In the genomic region with DNA sequence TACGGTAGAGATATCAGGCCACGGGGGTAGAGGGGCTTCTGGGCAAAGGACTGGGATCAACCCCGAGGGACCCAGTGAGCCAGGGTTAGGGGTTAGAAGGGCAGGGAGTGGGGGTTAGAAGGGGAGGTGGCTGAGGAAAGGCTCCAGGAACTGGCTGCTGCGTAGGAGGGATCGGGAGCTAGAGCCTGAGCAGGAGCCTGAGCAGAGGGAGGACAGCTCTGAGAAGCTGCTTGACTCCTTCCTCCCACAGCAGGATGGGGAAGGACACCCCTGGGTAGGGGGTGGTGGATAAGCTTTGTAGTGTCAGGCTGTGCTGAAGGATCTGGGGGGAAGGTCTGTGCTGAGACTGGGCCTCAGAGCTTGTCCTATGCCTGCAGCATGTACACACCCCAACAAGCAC, we compare ENCODE assay signal across 20 mouse cellular contexts. TPM values are rescaled to one million over a fixed set of nuclear protein-coding genes. Genes with fewer than 3 reads are reported as not detected.
DNase-seq lines count a peak whose midpoint lies in the region; ATAC-seq lines count a peak whose summit lies in the region.
"Had no signal": no experiment of that assay in that cellular context is flagged by ENCODE, and none has a peak within 500 bp of the region (broad histone marks: within the 10 kb centered on the region; RNA-seq: fewer than 3 reads in every experiment).

No protein-coding gene starts in this region.

- no peak overlapping the region for H3K4me3 ChIP-seq in forebrain, embryonic 15.5 days
- H3K4me3 ChIP-seq in forebrain, embryonic 10.5 days, result no peak overlapping the region
- no peak overlapping the region for H3K4me3 ChIP-seq in neural tube, embryonic 11.5 days (ENCODE audit: low read depth, low read length)
- no peak overlapping the region for H3K4me3 ChIP-seq in midbrain, embryonic 12.5 days
- H3K4me3 ChIP-seq: lung, embryonic 15.5 days had no signal

- WGBS in forebrain, embryonic 15.5 days, result 37% methylated on average over 5 of the region's 5 CpGs
- WGBS in forebrain, embryonic 10.5 days, result 35% methylated on average over 5 of the region's 5 CpGs
- 46% methylated on average over 5 of the region's 5 CpGs for WGBS in neural tube, embryonic 11.5 days
- WGBS in midbrain, embryonic 12.5 days, result 15% methylated on average over 5 of the region's 5 CpGs

- H3K36me3 ChIP-seq in forebrain, embryonic 15.5 days, result peaks cover 12% of the 10 kb centered on the region; the same call in 1 of the 2 replicates
- H3K36me3 ChIP-seq in forebrain, embryonic 10.5 days (replicated peaks), result peaks cover 31% of the 10 kb centered on the region
- H3K36me3 ChIP-seq in neural tube, embryonic 11.5 days (ENCODE audit: control insufficient read depth, insufficient read depth, low read length), result peaks cover 2% of the 10 kb centered on the region
- peaks cover 9% of the 10 kb centered on the region; the same call in 1 of the 2 replicates for H3K36me3 ChIP-seq in midbrain, embryonic 12.5 days

- no peaks in the 10 kb centered on the region for H3K9me3 ChIP-seq in forebrain, embryonic 15.5 days
- no peaks in the 10 kb centered on the region for H3K9me3 ChIP-seq in forebrain, embryonic 10.5 days
- H3K9me3 ChIP-seq in neural tube, embryonic 11.5 days (ENCODE audit: control insufficient read depth, low read length), result no peaks in the 10 kb centered on the region
- no peaks in the 10 kb centered on the region for H3K9me3 ChIP-seq in midbrain, embryonic 12.5 days
- H3K9me3 ChIP-seq: embryonic facial prominence, embryonic 13.5 days; kidney, embryonic 15.5 days; lung, embryonic 15.5 days; stomach, embryonic 15.5 days had no signal

- peak; percentile 6; the same call in 1 of the 2 replicates for ATAC-seq in forebrain, embryonic 15.5 days (replicated peaks)
- ATAC-seq in neural tube, embryonic 11.5 days (ENCODE audit: insufficient read depth, low FRiP score, low TSS enrichment), result no peak
- ATAC-seq in midbrain, embryonic 12.5 days (ENCODE audit: low FRiP score, low read depth), result no peak
- ATAC-seq: inflammation-experienced regulatory T-cells, adult 6 months; Patski had no signal

- no peak overlapping the region for H3K9ac ChIP-seq in forebrain, embryonic 15.5 days (replicated peaks)
- H3K9ac ChIP-seq in neural tube, embryonic 11.5 days (ENCODE audit: low read length), result no peak overlapping the region
- no peak overlapping the region for H3K9ac ChIP-seq in midbrain, embryonic 12.5 days (replicated peaks)
- H3K9ac ChIP-seq: embryonic facial prominence, embryonic 13.5 days; kidney, embryonic 15.5 days; lung, embryonic 15.5 days; stomach, embryonic 15.5 days had no signal

- H3K27me3 ChIP-seq in forebrain, embryonic 15.5 days, result peaks cover 10% of the 10 kb centered on the region
- H3K27me3 ChIP-seq in forebrain, embryonic 10.5 days (ENCODE audit: poor library complexity, severe bottlenecking), result peaks cover 45% of the 10 kb centered on the region
- 0 out of 2 replicates have a peak, but pooled peaks cover 4% of the 10 kb centered on the region for H3K27me3 ChIP-seq in neural tube, embryonic 11.5 days (ENCODE audit: control insufficient read depth, insufficient read depth, low read length)
- peaks cover 34% of the 10 kb centered on the region for H3K27me3 ChIP-seq in midbrain, embryonic 12.5 days

- peak overlapping the region; percentile 24; the same call in 1 of the 2 replicates for H3K27ac ChIP-seq in forebrain, embryonic 15.5 days (replicated peaks)
- no peak overlapping the region for H3K27ac ChIP-seq in forebrain, embryonic 10.5 days
- peak overlapping the region; percentile 39; the same call in 1 of the 2 replicates for H3K27ac ChIP-seq in neural tube, embryonic 11.5 days (ENCODE audit: low read depth, low read length)
- H3K27ac ChIP-seq in midbrain, embryonic 12.5 days (replicated peaks), result peak overlapping the region; percentile 64; the same call in 1 of the 2 replicates
- H3K27ac ChIP-seq: embryonic facial prominence, embryonic 13.5 days; kidney, embryonic 15.5 days; lung, embryonic 15.5 days; stomach, embryonic 15.5 days had no signal

- no peak for DNase-seq in forebrain, embryonic 10.5 days (ENCODE audit: extremely low spot score, low spot score)
- DNase-seq in neural tube, embryonic 11.5 days (ENCODE audit: low spot score), result no peak
- no peak for DNase-seq in neural tube, embryonic 10.5 days (ENCODE audit: extremely low spot score, low spot score)
- DNase-seq in adrenal gland, postnatal 4 days (ENCODE audit: low spot score in 2 of 2), result no peak
- no peak for DNase-seq in MN1 (ENCODE audit: low spot score)

- H3K4me1 ChIP-seq in forebrain, embryonic 15.5 days, result peaks cover 23% of the 10 kb centered on the region
- peaks cover 62% of the 10 kb centered on the region for H3K4me1 ChIP-seq in forebrain, embryonic 10.5 days
- peaks cover 5% of the 10 kb centered on the region for H3K4me1 ChIP-seq in neural tube, embryonic 11.5 days (ENCODE audit: control insufficient read depth, insufficient read depth, low read length)
- H3K4me1 ChIP-seq in midbrain, embryonic 12.5 days, result peaks cover 24% of the 10 kb centered on the region

- peak overlapping the region; percentile 88 for H3K4me2 ChIP-seq in forebrain, embryonic 15.5 days (replicated peaks)
- H3K4me2 ChIP-seq in neural tube, embryonic 11.5 days (ENCODE audit: low read depth), result no peak overlapping the region
- H3K4me2 ChIP-seq in midbrain, embryonic 12.5 days (replicated peaks), result no peak overlapping the region

RNA-seq across cellular contexts. Expression of a gene that starts 0.9 kb away (rescaled TPM):
- polyA plus RNA-seq in forebrain, embryonic 15.5 days (2015; fragmentation: Nextera tagmentation; extraction: Ambion mirVana), result 9.2 and 9.7 TPM in 2 replicates
- 1.1 and 1.3 TPM in 2 replicates for polyA plus RNA-seq in forebrain, embryonic 10.5 days (2016; fragmentation: Nextera tagmentation; extraction: Ambion mirVana)
- polyA plus RNA-seq in neural tube, embryonic 11.5 days (2014; fragmentation: Nextera tagmentation; extraction: Ambion mirVana), result 20.6 and 26.1 TPM in 2 replicates
- 9.6 and 10.0 TPM in 2 replicates for polyA plus RNA-seq in midbrain, embryonic 12.5 days (2016; fragmentation: Nextera tagmentation; extraction: Ambion mirVana)
- under 1 TPM in 1 of 2 experiments, not detected in 1; 0.37 TPM for total RNA-seq in adrenal gland, postnatal 4 days (2021)
- total RNA-seq: heart, adult 8-10 months; megakaryocyte progenitor cell, adult 5-6 weeks had no signal
- polyA plus RNA-seq: heart, postnatal 0 days; inflammation-experienced regulatory T-cells, adult 6 months; kidney, embryonic 15.5 days; liver, embryonic 11.5 days; Patski; stomach, embryonic 15.5 days had no signal

RNA-seq across cellular contexts. Expression of a gene that starts 28.9 kb away (rescaled TPM):
- polyA plus RNA-seq in forebrain, embryonic 15.5 days (2015; fragmentation: Nextera tagmentation; extraction: Ambion mirVana), result 49.0 and 49.3 TPM in 2 replicates
- polyA plus RNA-seq in forebrain, embryonic 10.5 days (2016; fragmentation: Nextera tagmentation; extraction: Ambion mirVana), result 25.6 and 26.5 TPM in 2 replicates
- polyA plus RNA-seq in neural tube, embryonic 11.5 days (2014; fragmentation: Nextera tagmentation; extraction: Ambion mirVana), result 31.8 and 38.5 TPM in 2 replicates
- 26.3 and 30.3 TPM in 2 replicates for polyA plus RNA-seq in midbrain, embryonic 12.5 days (2016; fragmentation: Nextera tagmentation; extraction: Ambion mirVana)
- 10 to 100 TPM; 71.2 to 78.9 TPM for total RNA-seq in adrenal gland, postnatal 4 days (2021)

RNA-seq across cellular contexts. Expression of a gene that starts 30.4 kb away (rescaled TPM):
- not detected in 2 replicates for polyA plus RNA-seq in forebrain, embryonic 15.5 days (2015; fragmentation: Nextera tagmentation; extraction: Ambion mirVana)
- not detected in 2 replicates for polyA plus RNA-seq in forebrain, embryonic 10.5 days (2016; fragmentation: Nextera tagmentation; extraction: Ambion mirVana)
- not detected in 2 replicates for polyA plus RNA-seq in neural tube, embryonic 11.5 days (2014; fragmentation: Nextera tagmentation; extraction: Ambion mirVana)
- not detected in 2 replicates for polyA plus RNA-seq in midbrain, embryonic 12.5 days (2016; fragmentation: Nextera tagmentation; extraction: Ambion mirVana)
- total RNA-seq in adrenal gland, postnatal 4 days (2021), result not detected
- total RNA-seq: gastrocnemius, postnatal 10 days; heart, adult 8-10 months; layer of hippocampus, adult 8-10 months; left cerebral cortex, postnatal 36 days; megakaryocyte progenitor cell, adult 5-6 weeks had no signal
- polyA plus RNA-seq: embryonic facial prominence, embryonic 13.5 days; heart, postnatal 0 days; inflammation-experienced regulatory T-cells, adult 6 months; kidney, embryonic 15.5 days; liver, embryonic 11.5 days; lung, embryonic 15.5 days; Patski; stomach, embryonic 15.5 days had no signal
